Mouse (Mus musculus) midbrain, embryonic 10.5 days (tissue): Measurements from ENCODE around the gene Wfikkn2. TPM values are rescaled to one million over a fixed set of nuclear protein-coding genes. Genes with fewer than 3 reads are reported as not detected.

Experiments used
- DNase-seq: peaks from one replicate; pipeline ENCODE4 v3.0.0-alpha.2; 2017; ENCODE audit warnings: low spot score
- H3K27ac ChIP-seq: fragments of 300-500 bp; sonication (generic); replicated peaks from 2 replicates; pipeline ENCODE4 v1.5.1; 2016; ENCODE audit warnings: mild to moderate bottlenecking
- H3K27me3 ChIP-seq: fragments of 300-500 bp; sonication (generic); 2 replicates; pipeline ENCODE4 v1.6.1; 2016; ENCODE audit warnings: low read depth, mild to moderate bottlenecking; ENCODE audit not compliant: poor library complexity, severe bottlenecking
- H3K36me3 ChIP-seq: fragments of 300-500 bp; sonication (generic); 2 replicates; pipeline ENCODE4 v1.6.1; 2016; ENCODE audit warnings: mild to moderate bottlenecking, moderate library complexity
- H3K4me1 ChIP-seq: fragments of 300-500 bp; sonication (generic); 2 replicates; pipeline ENCODE4 v1.6.1; 2016
- H3K4me3 ChIP-seq: fragments of 300-500 bp; sonication (generic); 2 replicates; pipeline ENCODE4 v1.5.1; 2016; ENCODE audit warnings: mild to moderate bottlenecking, moderate library complexity
- H3K9me3 ChIP-seq: fragments of 300-500 bp; sonication (generic); replicated peaks from 2 replicates; pipeline ENCODE4 v1.6.1; 2016; ENCODE audit warnings: mild to moderate bottlenecking
- WGBS: fragments of 180-500 bp; shearing (Covaris S2); methylation state at CpG from one replicate; pipeline ENCODE4 v1.1.7; 2016; 5-methylcytosine and 5-hydroxymethylcytosine counted together
- polyA plus RNA-seq: library from polyadenylated mRNA; unstranded; fragments of >200 nt; fragmentation: Nextera tagmentation; extraction: Ambion mirVana; gene quantifications from 2 replicates; pipeline ENCODE4 v1.2.1, GENCODE M21; 2016

Wfikkn2 gene
- polyA plus RNA-seq, 1 experiment from 2014 or later: 0.27 TPM

DNA sequence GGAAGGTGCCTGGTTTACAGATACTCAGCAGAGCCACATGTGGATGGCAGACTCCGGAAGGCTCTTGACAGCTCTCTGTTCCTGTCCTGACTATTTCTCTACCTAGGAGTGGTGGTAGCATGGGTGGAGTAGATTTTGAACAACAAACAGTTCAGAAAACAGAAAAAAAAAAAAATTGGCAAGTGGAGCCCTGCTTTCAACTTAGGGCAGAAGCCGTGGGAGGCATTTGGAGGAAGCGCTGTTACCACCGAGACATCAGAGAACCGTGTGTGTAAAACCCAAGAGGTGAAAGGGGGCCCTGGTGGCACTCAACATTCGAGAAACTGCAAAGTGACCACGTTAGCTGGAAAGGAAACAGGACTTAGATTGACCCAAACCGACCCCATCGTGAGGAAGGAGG is 7.4 kb upstream of the Wfikkn2 start:
- no peak overlapping the region for H3K27ac ChIP-seq
- no peaks in the 10 kb centered on the region for H3K4me1 ChIP-seq
- no peaks in the 10 kb centered on the region for H3K36me3 ChIP-seq
- 79% methylated on average over 9 of the region's 9 CpGs for WGBS
- no peak for DNase-seq
- H3K27me3 ChIP-seq: no peaks in the 10 kb centered on the region
- no peaks in the 10 kb centered on the region for H3K9me3 ChIP-seq
- H3K4me3 ChIP-seq: no peak overlapping the region

DNA sequence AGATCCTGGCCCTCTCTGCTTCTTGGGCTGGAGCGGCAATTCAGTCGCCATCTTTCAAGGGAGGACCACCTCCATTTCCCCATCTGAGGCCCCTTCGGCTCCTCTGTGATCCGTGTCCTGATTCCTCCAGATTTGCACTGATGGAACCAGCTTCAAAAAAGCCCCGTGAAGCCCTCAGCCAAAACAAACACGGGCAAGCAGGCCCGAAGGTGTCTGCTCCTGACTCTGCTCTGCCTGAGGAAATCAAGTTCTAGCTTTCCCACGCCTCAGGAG is 920 bp upstream of the Wfikkn2 start:
- peak overlapping the region; percentile 71 for H3K27ac ChIP-seq
- H3K4me1 ChIP-seq: peaks cover 42% of the 10 kb centered on the region
- no peaks in the 10 kb centered on the region for H3K9me3 ChIP-seq
- no peak for DNase-seq
- no peaks in the 10 kb centered on the region for H3K36me3 ChIP-seq
- H3K4me3 ChIP-seq: no peak overlapping the region
- peaks cover 36% of the 10 kb centered on the region for H3K27me3 ChIP-seq
- 77% methylated on average over 8 of the region's 8 CpGs for WGBS

DNA sequence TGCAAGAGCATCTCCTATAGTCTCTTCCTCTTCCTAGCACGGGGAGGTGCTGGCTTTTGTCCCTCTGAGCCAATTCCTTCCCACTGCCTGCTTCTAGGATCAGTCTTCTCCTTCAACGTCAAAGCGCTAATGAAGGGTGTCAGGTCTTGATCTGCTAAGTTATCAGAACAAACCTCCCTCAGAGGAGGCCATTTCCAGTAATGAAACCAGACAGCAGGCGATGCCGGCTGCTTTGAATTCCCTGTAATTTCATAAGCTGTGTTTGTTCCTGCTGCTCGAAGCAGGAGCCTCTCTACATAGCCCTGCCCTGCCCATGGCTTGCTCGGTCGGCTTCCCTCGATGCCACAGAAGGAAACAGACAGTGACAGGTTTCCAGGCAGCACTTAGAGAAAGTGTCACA is 1.4 kb downstream of the Wfikkn2 start:
- DNase-seq: no peak
- no peaks in the 10 kb centered on the region for H3K36me3 ChIP-seq
- peaks cover 53% of the 10 kb centered on the region for H3K4me1 ChIP-seq
- no peaks in the 10 kb centered on the region for H3K9me3 ChIP-seq
- H3K27me3 ChIP-seq: peaks cover 42% of the 10 kb centered on the region
- WGBS: 65% methylated on average over 9 of the region's 9 CpGs
- H3K4me3 ChIP-seq: no peak overlapping the region
- no peak overlapping the region for H3K27ac ChIP-seq

DNA sequence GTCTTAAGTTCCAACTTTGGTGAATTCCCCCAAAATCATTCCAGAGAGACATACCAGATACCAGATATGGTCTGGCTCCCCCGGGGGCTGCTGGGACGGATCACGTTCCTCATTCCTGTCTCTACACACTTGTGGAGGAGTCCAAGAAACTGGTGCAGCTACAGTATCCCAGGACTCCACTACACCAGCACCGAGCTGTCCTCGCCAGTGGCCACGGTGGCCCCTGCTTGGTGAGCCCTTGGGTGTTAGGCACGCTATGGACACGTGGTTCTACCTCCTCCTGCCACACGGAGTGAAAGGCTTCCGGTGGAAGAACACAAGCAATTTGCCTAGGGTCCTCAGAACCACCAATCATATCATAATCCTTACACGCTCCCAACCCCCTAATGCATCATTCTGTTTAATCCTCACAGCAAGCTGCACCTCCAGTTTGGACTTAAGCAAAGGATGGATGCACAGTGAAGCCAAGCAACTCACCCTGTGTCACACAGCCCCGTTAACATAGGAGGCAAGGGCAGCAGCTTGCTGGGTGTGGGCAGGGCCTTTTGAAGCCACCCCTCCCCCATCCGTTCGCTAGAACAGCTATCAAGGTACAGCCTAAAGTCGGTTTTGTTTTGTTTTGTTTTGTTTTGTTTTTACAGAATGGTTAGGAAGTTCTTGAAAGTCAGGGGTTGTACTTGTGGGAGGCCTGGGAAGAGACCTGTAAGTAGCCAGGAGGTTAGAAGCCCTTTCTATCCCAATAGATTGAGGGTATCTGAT is 2.2 kb downstream of the Wfikkn2 start:
- Histone ChIP-seq H3K9me3 (no peaks in the 10 kb centered on the region), H3K27me3 (peaks cover 42% of the 10 kb centered on the region), H3K4me1 (peaks cover 53% of the 10 kb centered on the region), H3K27ac (peak overlapping the region; percentile 74; the same call in 1 of the 2 replicates), H3K4me3 (peak overlapping the region; percentile 48), H3K36me3 (no peaks in the 10 kb centered on the region)
- WGBS: 35% methylated on average over 15 of the region's 15 CpGs
- no peak for DNase-seq

DNA sequence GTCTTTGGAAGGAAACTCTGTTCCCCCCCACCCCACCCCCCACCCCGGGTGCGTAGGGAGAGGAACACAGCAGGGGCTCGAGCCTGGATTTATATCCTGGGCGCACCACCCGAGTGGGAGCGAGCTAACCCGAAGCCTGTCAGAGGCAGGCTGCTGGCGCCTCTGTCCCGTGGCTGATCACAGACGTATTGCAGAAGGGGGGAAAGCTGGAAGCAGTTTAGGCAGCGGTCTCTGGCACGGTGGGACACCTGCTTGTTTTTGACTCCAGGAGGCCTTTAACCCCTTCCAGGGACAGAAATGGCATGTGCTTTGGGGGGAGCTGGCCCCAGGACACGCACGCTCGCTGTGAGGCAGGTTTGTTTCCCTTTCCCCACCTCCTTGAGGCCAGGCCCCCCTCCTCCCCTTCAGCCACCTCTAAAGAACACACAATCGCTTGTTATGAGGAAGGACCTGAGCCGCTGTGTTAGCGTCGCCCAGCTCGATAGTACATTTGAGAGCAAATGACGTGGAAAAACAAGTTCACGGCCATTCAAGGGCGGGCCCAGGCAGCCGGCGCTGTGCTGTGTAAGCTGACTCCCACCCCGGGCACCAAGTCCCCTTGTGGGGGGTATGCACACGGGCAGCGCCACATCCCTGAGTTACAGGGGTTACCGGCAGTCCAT is 2.9 kb downstream of the Wfikkn2 start:
- Histone ChIP-seq H3K4me3 (peak overlapping the region; percentile 48), H3K36me3 (no peaks in the 10 kb centered on the region), H3K9me3 (no peaks in the 10 kb centered on the region), H3K4me1 (peaks cover 53% of the 10 kb centered on the region), H3K27me3 (peaks cover 42% of the 10 kb centered on the region), H3K27ac (peak overlapping the region; percentile 74)
- WGBS: 7% methylated on average over 29 of the region's 29 CpGs
- peak; percentile 38 for DNase-seq

DNA sequence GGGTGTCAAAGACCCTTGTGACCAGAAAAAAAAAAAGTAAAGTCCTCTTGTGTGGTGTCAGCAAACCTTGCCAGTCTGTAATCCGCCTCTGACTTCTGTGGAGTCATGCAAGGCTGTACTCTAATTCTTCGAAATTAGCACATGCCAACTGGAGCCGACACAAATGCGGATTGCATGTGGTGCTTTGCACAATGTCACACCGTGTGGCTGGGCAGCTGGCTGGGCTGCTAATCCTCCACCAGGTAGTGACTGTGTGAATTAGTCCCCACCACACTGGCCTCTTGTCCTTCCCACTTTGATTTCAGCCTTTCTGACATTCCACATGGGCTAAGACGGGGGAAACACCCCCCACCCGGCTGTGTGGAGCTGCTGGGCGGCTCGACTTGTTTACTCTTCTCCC is 6.1 kb downstream of the Wfikkn2 start:
- Histone ChIP-seq H3K27me3 (peaks cover 35% of the 10 kb centered on the region), H3K4me3 (no peak overlapping the region), H3K36me3 (no peaks in the 10 kb centered on the region), H3K4me1 (peaks cover 44% of the 10 kb centered on the region), H3K27ac (peak overlapping the region; percentile 42; the same call in 1 of the 2 replicates), H3K9me3 (no peaks in the 10 kb centered on the region)
- no peak for DNase-seq
- 36% methylated on average over 9 of the region's 9 CpGs for WGBS

DNA sequence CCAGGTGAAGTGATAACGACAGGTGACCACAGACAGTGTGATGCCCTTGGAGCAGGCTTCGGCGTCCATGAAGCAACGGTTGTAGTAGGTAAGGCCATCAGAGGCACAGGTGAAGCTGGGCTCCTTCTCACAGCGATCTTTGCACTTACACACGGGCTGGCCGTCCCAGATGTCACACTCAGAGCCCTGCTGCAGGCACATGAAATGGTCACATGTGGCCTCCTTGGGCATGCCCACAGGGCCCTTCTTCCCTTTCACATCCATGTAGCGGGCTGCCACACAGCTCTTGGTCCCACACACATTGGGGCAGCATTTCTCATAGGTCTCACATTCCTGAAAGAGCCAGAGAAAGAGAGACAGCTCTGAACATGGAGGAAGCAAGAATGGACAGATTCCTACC is 7.0 kb downstream of the Wfikkn2 start:
- Histone ChIP-seq H3K4me3 (no peak overlapping the region), H3K27me3 (peaks cover 26% of the 10 kb centered on the region), H3K27ac (no peak overlapping the region), H3K9me3 (no peaks in the 10 kb centered on the region), H3K36me3 (no peaks in the 10 kb centered on the region), H3K4me1 (peaks cover 46% of the 10 kb centered on the region)
- 92% methylated on average over 8 of the region's 8 CpGs for WGBS
- no peak for DNase-seq

DNA sequence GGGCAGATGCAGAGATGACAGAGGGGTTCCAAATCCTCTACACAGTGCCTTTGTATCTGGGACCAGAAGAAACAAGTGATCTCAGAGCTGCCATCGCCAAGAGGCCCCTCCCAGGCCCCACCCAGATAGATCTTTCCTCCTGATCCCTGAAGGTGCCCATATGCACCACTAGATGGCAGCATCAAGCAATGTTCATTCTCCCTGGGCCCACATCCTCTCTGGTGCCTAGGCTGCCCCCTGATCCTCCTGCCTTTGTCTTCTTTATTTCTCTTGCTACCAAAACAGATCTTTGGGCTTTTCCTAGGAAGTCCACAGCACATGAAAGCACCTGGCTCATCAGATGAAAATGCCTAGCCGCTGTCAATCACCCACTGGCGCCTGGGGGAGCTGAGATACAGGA is 9.7 kb downstream of the Wfikkn2 start:
- Histone ChIP-seq H3K27me3 (no peaks in the 10 kb centered on the region), H3K27ac (peak overlapping the region; percentile 81), H3K9me3 (no peaks in the 10 kb centered on the region), H3K4me1 (peaks cover 45% of the 10 kb centered on the region), H3K4me3 (no peak overlapping the region), H3K36me3 (no peaks in the 10 kb centered on the region)
- WGBS: 16% methylated on average over 3 of the region's 3 CpGs
- peak; percentile 72 for DNase-seq

DNA sequence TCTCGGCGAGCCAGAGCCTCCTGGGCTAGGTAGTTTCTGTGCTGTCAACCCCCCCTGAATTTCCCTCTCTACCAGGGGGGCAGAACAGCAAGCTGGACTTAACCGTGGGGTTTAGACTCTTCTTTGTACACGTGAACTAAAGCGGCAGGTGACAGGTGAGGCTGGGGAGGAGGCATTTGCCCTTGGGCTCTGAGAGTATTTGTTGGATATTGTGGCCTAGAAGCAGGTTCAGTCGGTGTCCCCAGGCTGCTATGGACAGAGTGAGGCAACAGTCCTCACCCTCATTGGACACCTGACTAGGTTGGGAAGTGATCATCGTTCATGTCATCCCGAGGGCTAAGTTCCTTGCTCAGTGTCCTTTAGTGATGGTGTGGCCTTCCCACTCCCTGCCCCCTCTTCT is 10.9 kb downstream of the Wfikkn2 start:
- WGBS: 93% methylated on average over 8 of the region's 8 CpGs

DNA sequence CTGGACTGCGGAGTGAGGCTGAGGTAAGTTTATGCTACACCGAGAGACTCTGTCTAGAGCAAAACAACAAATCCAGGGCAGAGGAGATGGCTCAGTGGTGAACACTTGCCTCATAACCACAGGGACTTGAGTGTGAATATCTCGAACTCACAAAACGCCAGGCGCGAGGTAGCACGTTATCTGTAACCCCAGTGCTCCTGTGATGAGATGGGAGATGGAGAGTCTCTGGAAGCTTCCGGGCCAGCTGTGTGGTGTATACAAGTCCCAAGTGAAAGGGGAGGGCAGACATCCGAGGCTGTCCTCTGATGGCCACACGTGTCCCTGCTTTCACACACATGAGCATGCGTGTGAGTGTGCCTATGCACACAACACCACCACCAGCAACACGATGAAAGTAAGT is 11.4 kb downstream of the Wfikkn2 start:
- Histone ChIP-seq H3K27ac (peak overlapping the region; percentile 80; the same call in 1 of the 2 replicates), H3K9me3 (no peaks in the 10 kb centered on the region), H3K4me3 (no peak overlapping the region), H3K27me3 (no peaks in the 10 kb centered on the region), H3K36me3 (no peaks in the 10 kb centered on the region), H3K4me1 (peaks cover 35% of the 10 kb centered on the region)
- no peak for DNase-seq
- 92% methylated on average over 12 of the region's 12 CpGs for WGBS

More for the DNA sequence above, 10.9 kb downstream of the Wfikkn2 start:
- Histone ChIP-seq H3K27me3 (no peaks in the 10 kb centered on the region), H3K4me1 (peaks cover 40% of the 10 kb centered on the region), H3K36me3 (no peaks in the 10 kb centered on the region), H3K4me3 (no peak overlapping the region), H3K9me3 (no peaks in the 10 kb centered on the region), H3K27ac (peak overlapping the region; percentile 81)
- no peak for DNase-seq

DNA sequence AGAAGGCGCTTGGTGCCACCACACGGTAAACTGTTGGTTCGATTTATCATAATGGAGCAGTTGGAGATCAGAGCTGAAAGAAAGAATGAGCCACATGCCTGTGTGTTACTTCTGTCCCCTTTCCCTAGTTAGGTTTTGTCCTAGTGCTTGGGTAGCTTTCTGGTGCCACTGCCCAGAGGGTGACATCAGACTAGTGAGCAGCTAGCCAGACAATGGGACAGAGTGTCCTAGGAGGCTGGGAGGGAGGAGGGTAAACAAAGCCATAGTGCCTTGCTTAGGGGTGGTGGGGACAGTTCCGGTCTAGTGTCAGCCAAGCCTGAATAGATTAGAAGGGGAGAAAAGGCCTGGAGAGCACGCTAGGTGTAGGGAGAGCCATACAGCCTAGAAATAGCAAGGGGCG is 12.4 kb downstream of the Wfikkn2 start:
- Histone ChIP-seq H3K4me3 (no peak overlapping the region), H3K36me3 (no peaks in the 10 kb centered on the region), H3K27ac (peak overlapping the region; percentile 80), H3K27me3 (no peaks in the 10 kb centered on the region), H3K4me1 (peaks cover 42% of the 10 kb centered on the region), H3K9me3 (no peaks in the 10 kb centered on the region)
- WGBS: 61% methylated on average over 6 of the region's 6 CpGs
- no peak for DNase-seq

DNA sequence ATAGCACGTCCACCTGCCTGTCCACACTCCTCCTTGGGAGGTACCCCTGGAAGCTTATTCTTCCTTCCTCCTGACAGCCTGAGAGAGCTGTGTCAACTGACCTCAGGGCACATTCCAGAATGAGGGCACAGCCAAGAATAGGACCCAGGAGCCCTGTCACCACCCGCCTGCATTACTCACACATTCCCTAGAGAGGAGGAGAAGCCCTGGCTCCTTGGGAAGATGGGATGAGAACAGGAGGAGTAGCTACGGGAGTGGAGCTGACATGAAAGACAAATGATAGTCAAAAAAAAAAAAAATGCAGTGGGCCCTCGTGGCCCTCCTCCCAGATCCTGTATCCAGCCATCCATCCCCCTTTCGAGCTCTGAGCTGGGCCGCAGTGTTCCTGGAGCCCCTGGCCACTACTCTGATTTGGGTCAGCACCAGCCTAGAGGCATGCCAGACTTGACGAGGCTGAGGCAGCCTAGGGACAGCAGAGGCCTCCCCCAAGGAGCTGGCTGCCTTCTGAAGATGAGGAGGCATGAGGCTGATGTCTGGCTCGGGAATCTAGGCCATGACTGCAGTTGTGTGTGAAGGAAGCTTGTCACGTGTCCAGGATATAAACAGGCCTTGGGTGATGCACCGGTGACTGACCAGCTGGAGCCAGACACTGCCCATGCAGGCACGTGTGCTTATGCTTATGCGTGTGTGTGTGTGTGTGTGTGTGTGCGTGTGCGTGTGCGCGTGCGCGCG is 13.8 kb downstream of the Wfikkn2 start:
- WGBS: 80% methylated on average over 19 of the region's 19 CpGs
- H3K4me3 ChIP-seq: no peak overlapping the region
- DNase-seq: no peak
- H3K4me1 ChIP-seq: peaks cover 50% of the 10 kb centered on the region
- H3K27ac ChIP-seq: no peak overlapping the region; the same call in none of the 2 replicates
- H3K27me3 ChIP-seq: no peaks in the 10 kb centered on the region
- no peaks in the 10 kb centered on the region for H3K36me3 ChIP-seq
- no peaks in the 10 kb centered on the region for H3K9me3 ChIP-seq

DNA sequence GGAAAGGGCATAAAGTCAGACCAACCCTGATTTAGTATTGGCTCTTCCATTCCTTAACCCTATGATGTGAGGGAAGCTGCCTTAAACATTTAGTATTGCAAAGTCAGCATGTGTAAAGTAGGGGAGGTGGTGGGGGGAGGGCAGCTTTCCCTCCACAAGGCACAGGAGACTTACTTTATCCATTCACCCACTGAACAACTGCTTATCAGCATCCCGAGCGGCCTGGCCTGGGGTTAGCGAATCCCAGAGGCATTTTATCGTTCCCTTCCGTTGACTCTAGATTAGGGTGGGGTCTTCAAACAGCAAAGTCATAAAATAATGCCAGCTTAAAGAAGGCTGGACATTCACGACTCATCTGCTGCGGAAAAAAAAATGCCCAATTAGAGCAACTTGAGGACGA is 15.6 kb downstream of the Wfikkn2 start:
- 86% methylated on average over 8 of the region's 8 CpGs for WGBS
- H3K4me3 ChIP-seq: no peak overlapping the region
- peaks cover 41% of the 10 kb centered on the region for H3K4me1 ChIP-seq
- no peaks in the 10 kb centered on the region for H3K9me3 ChIP-seq
- H3K27me3 ChIP-seq: no peaks in the 10 kb centered on the region
- no peak overlapping the region for H3K27ac ChIP-seq
- H3K36me3 ChIP-seq: no peaks in the 10 kb centered on the region
- no peak for DNase-seq
